26 mouse cellular contexts compared by ENCODE assay signal in the genomic region with DNA sequence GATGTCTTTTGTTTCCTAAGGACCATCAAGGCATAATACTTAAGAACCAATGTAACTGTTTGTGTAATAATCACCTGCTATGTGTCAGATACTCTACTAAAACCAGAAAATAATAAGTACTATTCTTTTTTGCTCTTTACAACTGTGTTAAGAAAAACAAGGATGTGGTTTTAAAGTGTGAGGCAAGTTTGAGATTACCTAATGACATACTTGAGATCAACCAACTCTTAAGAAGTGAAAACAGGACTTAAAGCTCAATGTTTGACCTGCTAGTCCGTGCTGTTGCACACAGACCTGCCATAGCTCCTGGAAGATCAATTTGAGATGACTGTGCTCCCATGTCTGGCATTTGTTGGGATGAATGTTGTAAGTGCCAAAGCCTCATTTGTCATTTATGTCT.
DNase-seq lines count a peak whose midpoint lies in the region; ATAC-seq lines count a peak whose summit lies in the region.
"Had no signal": no experiment of that assay in that cellular context is flagged by ENCODE, and none has a peak within 500 bp of the region (broad histone marks: within the 10 kb centered on the region; RNA-seq: fewer than 3 reads in every experiment).

No protein-coding gene starts in this region.

- no peak overlapping the region for H3K9ac ChIP-seq in hindbrain, embryonic 13.5 days
- H3K9ac ChIP-seq: hindbrain, embryonic 12.5 days; limb, embryonic 13.5 days; midbrain, embryonic 13.5 days had no signal

- H3K36me3 ChIP-seq in hindbrain, embryonic 13.5 days, result no peaks in the 10 kb centered on the region
- H3K36me3 ChIP-seq: hindbrain, embryonic 12.5 days; limb, embryonic 13.5 days; midbrain, embryonic 13.5 days had no signal

- H3K27ac ChIP-seq in hindbrain, embryonic 13.5 days, result no peak overlapping the region
- H3K27ac ChIP-seq: hindbrain, embryonic 12.5 days; limb, embryonic 13.5 days; midbrain, embryonic 13.5 days had no signal

- H3K4me3 ChIP-seq in hindbrain, embryonic 13.5 days, result no peak overlapping the region
- H3K4me3 ChIP-seq: erythroblast, embryonic 14.5 days; hindbrain, embryonic 12.5 days; limb, embryonic 13.5 days; megakaryocyte, embryonic 14.5 days; midbrain, embryonic 13.5 days had no signal

- DNase-seq in lung, postnatal 36 days, result peak; percentile 7
- DNase-seq in lung, adult 18-20 months, result no peak
- DNase-seq in yolk sac, embryonic 10.5 days (ENCODE audit: low spot score), result no peak
- DNase-seq: adrenal gland, postnatal 10 days; cerebellum, adult 11 months; cerebellum, adult 9-11 months; heart, postnatal 14 days; kidney, adult 11 months; kidney, postnatal 14 days; layer of hippocampus, adult 9-11 months; lung, postnatal 10 days; right cerebral cortex, adult 18-20 months; thymus, adult 2 months; thymus, postnatal 36 days had no signal

- H3K4me1 ChIP-seq in hindbrain, embryonic 13.5 days (replicated peaks), result no peaks in the 10 kb centered on the region
- H3K4me1 ChIP-seq: hindbrain, embryonic 12.5 days; limb, embryonic 13.5 days; megakaryocyte, embryonic 14.5 days; midbrain, embryonic 13.5 days had no signal

- no peaks in the 10 kb centered on the region for H3K27me3 ChIP-seq in hindbrain, embryonic 13.5 days
- H3K27me3 ChIP-seq: CH12.LX; hindbrain, embryonic 12.5 days; limb, embryonic 13.5 days; megakaryocyte, embryonic 14.5 days; midbrain, embryonic 13.5 days had no signal

- no peaks in the 10 kb centered on the region for H3K9me3 ChIP-seq in hindbrain, embryonic 13.5 days
- H3K9me3 ChIP-seq: hindbrain, embryonic 12.5 days; limb, embryonic 13.5 days; megakaryocyte, embryonic 14.5 days; midbrain, embryonic 13.5 days had no signal

- peak; percentile 91 for ATAC-seq in granulocyte monocyte progenitor cell, adult 5-6 weeks (replicated peaks; ENCODE audit: poor library complexity, severe bottlenecking)
- ATAC-seq in monocyte, adult 5-6 weeks (replicated peaks; ENCODE audit: insufficient number of reproducible peaks, low FRiP score, low TSS enrichment, poor library complexity, severe bottlenecking), result peak; percentile 86
- ATAC-seq in hindbrain, embryonic 13.5 days (ENCODE audit: low FRiP score), result no peak
- no peak for ATAC-seq in frontal cortex, adult (ENCODE audit: low TSS enrichment)
- ATAC-seq: forebrain, embryonic 16.5 days; midbrain, embryonic 13.5 days had no signal

- 78% methylated on average over 1 of the region's 1 CpGs for WGBS in hindbrain, embryonic 13.5 days

- H3K4me2 ChIP-seq in hindbrain, embryonic 13.5 days, result no peak overlapping the region
- H3K4me2 ChIP-seq: hindbrain, embryonic 12.5 days; limb, embryonic 13.5 days; liver, embryonic 11.5 days; midbrain, embryonic 13.5 days had no signal

Comparison
In these comparisons a context has a peak if more than half of its experiments do, and no peak if none do; other contexts are left out.
1. ATAC-seq: peak in granulocyte monocyte progenitor cell, adult 5-6 weeks (single experiment) and monocyte, adult 5-6 weeks (single experiment); none in hindbrain, embryonic 13.5 days (single experiment) and frontal cortex, adult (single experiment).